Mouse (Mus musculus): ENCODE data around the gene Timm9. TPM values are rescaled to one million over a fixed set of nuclear protein-coding genes. Genes with fewer than 3 reads are reported as not detected.
"Not testable (repeated sequence)": the region's sequence is repeated elsewhere in the genome, so short reads cannot be mapped to it uniquely, and the experiment has no call there.

Timm9 gene
- polyA plus RNA-seq, 1 experiment from 2014 or later, result 89.8 TPM

DNA sequence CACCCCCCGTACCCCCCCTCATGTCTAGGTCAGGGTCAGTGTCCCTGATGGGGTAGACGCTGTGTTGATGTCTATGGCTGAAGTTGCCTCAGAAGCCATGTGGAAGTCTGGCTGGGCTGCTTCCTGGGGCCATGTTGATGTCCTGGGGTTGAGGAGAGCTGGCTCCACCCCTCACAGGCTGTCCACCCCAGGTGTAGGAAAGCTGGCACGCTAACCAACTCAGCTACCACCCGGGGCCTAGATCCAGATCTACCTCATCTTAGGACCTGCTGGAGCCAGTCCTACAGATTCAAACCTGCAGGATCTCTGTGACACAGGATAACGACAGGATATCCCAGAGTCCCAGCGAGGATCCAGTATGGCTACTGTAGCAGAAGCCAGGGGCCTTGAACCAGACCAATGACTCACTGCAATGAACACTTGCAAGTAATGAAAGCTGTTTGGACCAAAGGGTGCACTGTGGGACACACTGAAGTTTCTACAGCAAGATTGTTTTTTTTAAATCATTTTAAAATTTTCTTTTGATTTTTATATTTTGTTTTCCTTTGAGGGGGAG, 29.2 kb downstream of the Timm9 start:
- DNase-seq (ENCODE audit: low spot score), result no peak

DNA sequence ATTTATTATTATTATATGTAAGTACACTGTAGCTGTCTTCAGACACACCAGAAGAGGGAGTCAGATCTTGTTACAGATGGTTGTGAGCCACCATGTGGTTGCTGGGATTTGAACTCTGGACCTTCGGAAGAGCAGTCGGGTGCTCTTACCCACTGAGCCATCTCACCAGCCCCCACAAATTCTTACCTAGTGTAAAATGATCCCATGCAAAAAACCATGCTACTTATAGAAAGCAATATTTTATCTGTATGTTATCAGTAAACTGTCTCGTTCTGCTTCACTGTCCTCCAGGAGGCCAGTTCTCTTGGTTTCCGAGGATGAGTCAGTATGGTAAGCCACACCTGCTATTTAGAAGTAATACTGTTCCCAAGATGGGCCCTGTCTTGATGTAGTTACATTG, 32.2 kb downstream of the Timm9 start:
- not testable (repeated sequence) for DNase-seq (ENCODE audit: low spot score)

DNA sequence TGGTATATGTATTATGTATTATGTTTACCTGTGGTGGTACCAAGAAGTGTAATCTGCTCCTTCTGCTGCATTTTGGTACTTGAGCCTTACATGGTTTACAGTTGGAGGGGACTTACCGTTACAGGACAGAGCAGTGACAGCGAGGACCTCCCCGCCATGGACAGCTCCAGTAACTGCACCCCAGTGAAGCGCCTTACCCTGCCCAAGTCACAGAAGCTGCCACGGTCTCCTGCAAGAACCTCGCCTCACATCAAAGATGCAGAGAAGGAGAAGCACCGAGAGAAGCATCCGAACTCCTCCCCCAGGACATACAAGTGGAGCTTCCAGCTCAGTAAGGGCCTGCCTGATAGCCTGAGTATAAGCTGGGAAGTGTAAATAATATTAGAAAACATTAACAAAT, 50.2 kb downstream of the Timm9 start:
- DNase-seq (ENCODE audit: low spot score), result no peak

Other genes with a start within 250 kb of the Timm9 start
- gene Actr10, start 198.8 kb downstream of the Timm9 start, polyA plus RNA-seq (2015; fragmentation: Nextera tagmentation; extraction: Ambion mirVana), result 328 and 338 TPM in 2 replicates
- gene Psma3, start 162.1 kb downstream of the Timm9 start, polyA plus RNA-seq (2015; fragmentation: Nextera tagmentation; extraction: Ambion mirVana), result 653 and 686 TPM in 2 replicates
- gene Arid4a, start 120.7 kb downstream of the Timm9 start, polyA plus RNA-seq (2015; fragmentation: Nextera tagmentation; extraction: Ambion mirVana), result 60.0 and 71.5 TPM in 2 replicates
- gene Tomm20l, start 25.3 kb downstream of the Timm9 start, polyA plus RNA-seq (2015; fragmentation: Nextera tagmentation; extraction: Ambion mirVana), result 0.26 TPM in 1 of 2 replicates, not detected in the other
- 13.6 and 17.1 TPM in 2 replicates for gene 2700049A03Rik, start 164 bp upstream of the Timm9 start, polyA plus RNA-seq (2015; fragmentation: Nextera tagmentation; extraction: Ambion mirVana)
- 1.9 and 2.0 TPM in 2 replicates for gene Dact1, start 173.2 kb upstream of the Timm9 start, polyA plus RNA-seq (2015; fragmentation: Nextera tagmentation; extraction: Ambion mirVana)